Mouse (Mus musculus): ENCODE results near the gene Borcs5.

DNA sequence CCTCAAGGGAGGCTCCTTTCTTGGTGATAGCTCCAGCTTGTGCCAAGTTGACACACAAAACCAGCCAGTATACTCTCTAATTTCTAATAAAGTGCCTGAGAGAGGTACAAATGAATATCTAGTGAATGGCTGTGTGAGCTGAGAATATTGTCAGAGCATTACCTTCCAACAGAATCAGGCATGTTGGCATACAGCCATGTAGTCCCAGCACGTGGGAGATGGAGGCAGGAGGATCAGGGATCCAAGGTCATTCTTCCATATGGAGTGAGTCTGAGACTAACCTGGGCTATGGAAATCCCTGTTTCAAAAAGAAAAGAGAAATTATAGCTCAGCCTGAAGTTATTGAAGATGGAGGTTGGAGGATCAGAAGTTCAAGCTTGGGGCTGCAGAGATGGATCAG, 40.1 kb upstream of the Borcs5 start:
- TF ChIP-seq CTCF (IDR thresholded peaks at IDR 0.05; ENCODE audit: extremely low read depth, insufficient read depth, low read length) = no peak
- no peak for TF ChIP-seq POLR2A (IDR thresholded peaks at IDR 0.05; ENCODE audit: extremely low read depth, insufficient read depth, low read length)

Data from cortical plate, adult 2 months (tissue).